Mouse (Mus musculus) neural tube, embryonic 14.5 days (tissue): ENCODE results near the gene Cabin1. TPM values are rescaled to one million over a fixed set of nuclear protein-coding genes. Genes with fewer than 3 reads are reported as not detected.

Experiments
- ATAC-seq: fragments of 200-750 bp; cut with Nextera tagmentation; 2 replicates; pipeline ENCODE4 v1.8.0; 2017; ENCODE audit warnings: low read depth, mild to moderate bottlenecking, moderate TSS enrichment, moderate library complexity
- H3K27ac ChIP-seq: fragments of 300-500 bp; sonication (generic); 2 replicates; pipeline ENCODE4 v1.5.1; 2014; ENCODE audit warnings: low read depth, mild to moderate bottlenecking, control low read depth, low read length, moderate library complexity, mixed read lengths
- H3K27me3 ChIP-seq: fragments of 300-500 bp; sonication (generic); 2 replicates; pipeline ENCODE4 v1.6.1; 2014; ENCODE audit warnings: low read length; ENCODE audit not compliant: control insufficient read depth, insufficient read depth
- H3K36me3 ChIP-seq: fragments of 300-500 bp; sonication (generic); 2 replicates; pipeline ENCODE4 v1.6.1; 2014; ENCODE audit warnings: low read length, mixed read lengths; ENCODE audit not compliant: control insufficient read depth, insufficient read depth
- H3K4me1 ChIP-seq: fragments of 300-500 bp; sonication (generic); 2 replicates; pipeline ENCODE4 v1.6.1; 2014; ENCODE audit warnings: low read length; ENCODE audit not compliant: control insufficient read depth, insufficient read depth
- H3K4me2 ChIP-seq: fragments of 300-500 bp; sonication (generic); 2 replicates; pipeline ENCODE4 v1.6.1; 2014; ENCODE audit warnings: mild to moderate bottlenecking, low read depth, low read length, control low read depth
- H3K4me3 ChIP-seq: fragments of 300-500 bp; sonication (generic); 2 replicates; pipeline ENCODE4 v1.5.1; 2014; ENCODE audit warnings: low read depth, low read length, control low read depth, mixed read lengths
- H3K9ac ChIP-seq: fragments of 300-500 bp; sonication (generic); replicated peaks from 2 replicates; pipeline ENCODE4 v1.6.1; 2014; ENCODE audit warnings: low read depth, mild to moderate bottlenecking, control low read depth, low read length, mixed read lengths
- H3K9me3 ChIP-seq: fragments of 300-500 bp; sonication (generic); 2 replicates; pipeline ENCODE4 v1.6.1; 2016; ENCODE audit warnings: low read length; ENCODE audit not compliant: control insufficient read depth
- WGBS: fragments of 180-500 bp; shearing (Covaris S2); extraction: QIAGEN DNeasy Blood & Tissue Kit; methylation state at CpG from one replicate; pipeline ENCODE4 v1.1.7; 2014; 5-methylcytosine and 5-hydroxymethylcytosine counted together
- polyA plus RNA-seq: library from polyadenylated mRNA; unstranded; fragments of >200 nt; fragmentation: Nextera tagmentation; extraction: Ambion mirVana; gene quantifications from 2 replicates; pipeline ENCODE4 v1.2.1, GENCODE M21; 2014

Gene Cabin1
- polyA plus RNA-seq, 1 experiment from 2014 or later, result 39.9 TPM

DNA sequence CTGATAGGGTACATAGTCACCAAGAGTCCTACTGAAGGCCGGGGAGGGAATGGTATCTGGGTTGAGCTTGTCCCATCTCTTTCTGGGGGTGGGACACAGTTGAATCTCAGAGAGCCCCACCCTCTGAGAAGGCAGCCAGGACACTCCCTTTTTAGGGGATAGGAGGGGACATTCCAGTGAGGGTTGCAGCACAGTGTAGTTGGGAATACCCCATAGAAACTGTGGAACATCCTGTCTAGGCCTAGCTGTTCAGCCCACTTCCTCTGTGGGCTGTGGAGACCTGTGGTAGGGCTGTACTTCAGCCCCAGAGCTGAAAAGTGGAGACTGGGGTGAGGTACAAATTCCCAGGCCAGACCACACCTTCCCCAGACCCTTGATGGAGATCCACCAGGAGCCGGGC, 121.2 kb downstream of the Cabin1 start:
- Histone ChIP-seq H3K9ac (no peak overlapping the region), H3K27ac (no peak overlapping the region), H3K36me3 (peaks cover 9% of the 10 kb centered on the region; the same call in 1 of the 2 replicates), H3K27me3 (no peaks in the 10 kb centered on the region), H3K4me2 (no peak overlapping the region), H3K9me3 (no peaks in the 10 kb centered on the region), H3K4me1 (peaks cover 13% of the 10 kb centered on the region), H3K4me3 (no peak overlapping the region)
- WGBS, result 85% methylated on average over 2 of the region's 2 CpGs
- ATAC-seq, result no peak

DNA sequence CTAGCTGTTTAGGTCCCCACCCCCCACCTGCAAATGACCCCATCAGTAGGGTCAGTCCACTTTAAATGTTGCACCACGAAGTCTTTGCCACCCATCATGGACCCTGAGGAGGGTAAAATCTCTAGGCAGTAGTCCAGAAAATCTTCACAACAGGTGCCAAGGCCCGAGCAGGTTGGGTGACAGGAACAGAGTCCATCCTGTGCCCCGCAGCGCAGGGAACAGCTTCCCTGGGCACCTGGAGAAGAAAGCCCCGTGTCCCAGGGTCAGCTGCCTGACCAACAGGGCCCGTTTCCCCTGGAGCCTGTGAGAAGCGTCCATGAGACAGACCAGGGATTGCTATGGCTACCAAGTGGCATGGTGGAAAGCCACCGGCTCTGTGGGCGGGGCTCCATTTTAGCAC, 121.7 kb downstream of the Cabin1 start:
- ATAC-seq, result no peak
- Histone ChIP-seq H3K27ac (no peak overlapping the region), H3K9me3 (no peaks in the 10 kb centered on the region), H3K4me3 (no peak overlapping the region), H3K4me1 (peaks cover 13% of the 10 kb centered on the region), H3K36me3 (peaks cover 9% of the 10 kb centered on the region; the same call in 1 of the 2 replicates), H3K9ac (no peak overlapping the region), H3K27me3 (no peaks in the 10 kb centered on the region), H3K4me2 (no peak overlapping the region)
- 83% methylated on average over 9 of the region's 9 CpGs for WGBS

DNA sequence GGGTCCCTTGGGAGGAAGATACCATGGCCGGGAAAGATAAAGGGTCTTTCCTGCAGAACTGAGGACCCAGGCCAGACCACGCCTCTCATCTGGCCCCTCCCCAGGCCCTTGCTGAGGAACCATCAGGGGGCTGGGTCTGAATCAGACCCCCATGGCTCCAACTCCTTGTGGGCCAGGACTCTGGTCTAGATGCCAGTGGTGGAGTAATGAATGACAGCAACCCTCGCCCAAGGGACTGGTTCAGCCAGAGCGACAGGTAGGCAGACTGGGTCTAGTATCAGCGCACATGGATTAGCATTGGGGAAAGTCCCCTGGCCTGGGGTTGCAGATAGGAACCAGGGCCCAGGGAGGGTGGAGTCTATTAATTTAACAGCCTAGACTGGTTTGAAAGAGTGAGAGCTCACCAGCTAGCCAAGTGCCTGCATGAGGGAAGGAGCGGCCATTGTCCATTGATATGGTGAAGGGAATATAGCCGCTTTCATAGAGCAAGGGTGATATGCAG, 122.4 kb downstream of the Cabin1 start:
- Histone ChIP-seq H3K9ac (no peak overlapping the region), H3K36me3 (peaks cover 9% of the 10 kb centered on the region; the same call in 1 of the 2 replicates), H3K4me1 (peaks cover 13% of the 10 kb centered on the region), H3K9me3 (no peaks in the 10 kb centered on the region), H3K4me3 (no peak overlapping the region), H3K27me3 (no peaks in the 10 kb centered on the region), H3K4me2 (no peak overlapping the region), H3K27ac (no peak overlapping the region)
- WGBS, result 96% methylated on average over 7 of the region's 7 CpGs
- no peak for ATAC-seq

DNA sequence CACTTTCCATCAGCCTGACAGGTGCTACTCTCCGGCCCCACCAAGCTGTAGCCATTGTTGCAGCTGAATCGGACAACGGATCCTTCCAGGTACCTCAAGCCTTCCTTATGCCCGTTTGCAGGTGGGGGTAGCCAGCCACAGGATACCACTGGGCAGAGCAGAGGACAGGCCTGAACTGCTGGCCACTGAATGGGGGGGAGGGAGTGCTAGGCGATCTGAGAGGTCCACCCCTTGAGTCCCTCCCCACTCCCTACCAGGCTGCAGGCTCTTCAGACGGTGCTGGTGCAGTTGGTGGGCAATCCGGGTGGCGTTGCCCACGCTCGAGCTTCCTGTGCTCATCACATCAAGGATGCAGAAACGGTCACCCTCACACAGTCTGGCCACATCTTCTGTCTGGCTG, 126.4 kb downstream of the Cabin1 start:
- Histone ChIP-seq H3K4me2 (no peak overlapping the region), H3K36me3 (no peaks in the 10 kb centered on the region), H3K4me1 (no peaks in the 10 kb centered on the region), H3K9ac (no peak overlapping the region), H3K4me3 (no peak overlapping the region), H3K27ac (no peak overlapping the region), H3K27me3 (no peaks in the 10 kb centered on the region), H3K9me3 (no peaks in the 10 kb centered on the region)
- WGBS, result 89% methylated on average over 11 of the region's 11 CpGs
- no peak for ATAC-seq

DNA sequence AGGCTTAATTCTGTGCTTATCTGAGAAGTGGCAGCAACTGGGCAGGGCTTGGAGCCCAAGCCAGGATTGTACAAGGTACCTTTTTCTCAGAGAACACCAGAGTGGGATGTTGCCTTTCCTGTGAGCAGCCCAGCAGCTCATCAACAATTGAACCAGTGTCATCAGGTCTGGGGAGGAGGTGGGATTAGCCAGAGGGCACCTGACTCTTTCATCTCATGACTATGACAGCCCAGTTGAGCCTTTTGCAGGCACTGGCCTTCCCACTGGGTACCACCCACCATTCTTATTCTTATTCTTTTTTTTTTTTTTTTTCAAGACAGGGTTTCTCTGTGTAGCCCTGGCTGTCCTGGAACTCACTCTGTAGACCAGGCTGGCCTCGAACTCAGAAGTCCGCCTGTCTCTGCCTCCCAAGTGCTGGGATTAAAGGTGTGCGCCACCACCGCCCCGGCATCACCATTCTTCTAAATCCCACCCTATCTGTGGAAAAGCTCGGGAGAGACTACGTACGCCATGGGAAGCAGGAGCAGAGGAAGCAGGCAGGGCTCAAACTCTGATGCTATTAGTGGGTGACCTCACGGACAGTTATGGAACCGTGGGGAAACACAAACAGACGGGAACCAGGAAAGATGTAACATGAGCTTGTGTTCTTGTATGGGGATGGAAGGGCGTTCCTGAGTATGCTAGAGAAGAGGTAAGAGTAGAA, 127.9 kb downstream of the Cabin1 start:
- no peak overlapping the region for H3K27ac ChIP-seq
- WGBS, result 92% methylated on average over 11 of the region's 12 CpGs
- H3K36me3 ChIP-seq, result no peaks in the 10 kb centered on the region
- H3K4me2 ChIP-seq, result no peak overlapping the region
- no peaks in the 10 kb centered on the region for H3K9me3 ChIP-seq
- no peaks in the 10 kb centered on the region for H3K27me3 ChIP-seq
- no peak overlapping the region for H3K9ac ChIP-seq
- no peak overlapping the region for H3K4me3 ChIP-seq
- ATAC-seq, result no peak
- H3K4me1 ChIP-seq, result no peaks in the 10 kb centered on the region

DNA sequence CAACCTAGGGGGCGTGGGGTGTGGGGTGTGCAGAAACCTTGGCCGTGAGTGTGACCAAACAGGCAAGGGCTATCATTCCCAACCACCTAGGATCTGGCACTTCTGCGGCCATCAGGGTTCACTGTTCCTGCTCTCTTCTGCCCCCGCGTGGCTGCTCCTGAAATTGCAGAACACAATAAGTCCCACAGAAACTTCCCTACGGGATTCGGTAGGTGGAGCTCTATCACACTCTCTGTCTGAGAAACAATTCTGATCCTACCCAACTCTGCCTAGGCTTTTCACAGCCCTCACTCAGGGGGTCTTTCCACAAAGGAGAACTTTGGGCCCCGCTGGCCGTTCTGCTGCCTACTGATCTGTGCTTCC, 128.5 kb downstream of the Cabin1 start:
- ATAC-seq, result no peak

DNA sequence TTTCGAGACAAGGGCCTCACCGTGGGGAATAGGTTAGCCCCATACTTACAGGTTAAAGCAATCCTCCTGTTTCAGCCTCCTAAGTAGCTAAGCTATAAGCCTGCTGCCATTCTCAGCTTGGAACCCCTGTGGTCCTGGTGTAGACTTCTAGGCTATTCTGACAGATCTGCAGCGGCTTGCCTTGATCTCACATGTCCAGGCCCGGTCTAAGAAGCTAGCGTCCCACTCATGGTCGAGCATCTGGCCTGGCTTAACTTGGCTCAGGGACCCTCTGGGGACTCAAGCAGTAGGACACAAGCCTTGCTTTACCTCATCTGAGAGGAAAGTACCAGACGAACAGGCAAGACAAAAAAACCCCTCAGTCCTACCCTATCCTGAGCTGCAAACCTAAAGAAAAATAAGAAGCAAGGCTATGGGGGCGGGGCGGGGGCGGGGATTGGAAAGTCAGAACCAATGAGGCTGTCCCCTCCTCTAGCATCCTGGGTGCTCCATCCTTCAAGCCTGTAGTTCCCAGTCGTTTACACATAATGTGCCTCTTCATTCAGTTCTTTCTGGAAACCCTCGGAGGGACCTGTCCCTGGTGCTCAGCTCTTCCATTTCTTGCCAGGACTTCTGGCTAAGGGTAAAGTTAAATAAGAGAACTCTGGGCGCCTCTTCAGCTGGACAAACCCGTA, 129.0 kb downstream of the Cabin1 start:
- Histone ChIP-seq H3K9me3 (no peaks in the 10 kb centered on the region), H3K36me3 (no peaks in the 10 kb centered on the region), H3K4me1 (no peaks in the 10 kb centered on the region), H3K9ac (no peak overlapping the region), H3K4me3 (no peak overlapping the region), H3K27ac (no peak overlapping the region), H3K4me2 (no peak overlapping the region), H3K27me3 (no peaks in the 10 kb centered on the region)
- ATAC-seq, result no peak
- WGBS, result 73% methylated on average over 14 of the region's 14 CpGs

More for the DNA sequence above, 128.5 kb downstream of the Cabin1 start:
- Histone ChIP-seq H3K4me1 (no peaks in the 10 kb centered on the region), H3K36me3 (no peaks in the 10 kb centered on the region), H3K4me3 (no peak overlapping the region), H3K27ac (no peak overlapping the region), H3K4me2 (no peak overlapping the region), H3K9me3 (no peaks in the 10 kb centered on the region), H3K27me3 (no peaks in the 10 kb centered on the region), H3K9ac (no peak overlapping the region)
- WGBS, result 7% methylated on average over 9 of the region's 9 CpGs

DNA sequence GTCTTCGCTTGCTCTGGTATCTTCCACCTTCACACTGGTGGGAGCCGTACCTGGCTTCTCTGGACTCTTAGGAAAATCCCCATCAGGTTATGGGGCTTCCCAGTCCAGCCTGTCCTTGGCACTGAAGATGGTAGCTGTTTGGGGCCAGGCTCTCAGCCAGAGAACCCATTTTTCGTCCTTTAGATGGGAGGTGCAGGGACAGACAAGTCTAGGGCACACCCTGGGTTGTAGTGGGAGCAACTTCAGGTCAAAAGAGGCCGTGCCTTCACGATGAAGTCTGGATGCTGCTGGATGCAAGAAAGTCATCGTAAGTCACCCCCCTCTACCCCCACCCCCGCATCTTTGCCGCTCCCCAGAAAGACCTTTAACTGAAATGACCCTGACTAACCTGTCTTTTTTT, 129.5 kb downstream of the Cabin1 start:
- 97% methylated on average over 8 of the region's 8 CpGs for WGBS
- Histone ChIP-seq H3K4me2 (no peak overlapping the region), H3K9me3 (no peaks in the 10 kb centered on the region), H3K4me3 (no peak overlapping the region), H3K9ac (no peak overlapping the region), H3K4me1 (no peaks in the 10 kb centered on the region), H3K27ac (no peak overlapping the region), H3K36me3 (no peaks in the 10 kb centered on the region), H3K27me3 (no peaks in the 10 kb centered on the region)
- no peak for ATAC-seq

DNA sequence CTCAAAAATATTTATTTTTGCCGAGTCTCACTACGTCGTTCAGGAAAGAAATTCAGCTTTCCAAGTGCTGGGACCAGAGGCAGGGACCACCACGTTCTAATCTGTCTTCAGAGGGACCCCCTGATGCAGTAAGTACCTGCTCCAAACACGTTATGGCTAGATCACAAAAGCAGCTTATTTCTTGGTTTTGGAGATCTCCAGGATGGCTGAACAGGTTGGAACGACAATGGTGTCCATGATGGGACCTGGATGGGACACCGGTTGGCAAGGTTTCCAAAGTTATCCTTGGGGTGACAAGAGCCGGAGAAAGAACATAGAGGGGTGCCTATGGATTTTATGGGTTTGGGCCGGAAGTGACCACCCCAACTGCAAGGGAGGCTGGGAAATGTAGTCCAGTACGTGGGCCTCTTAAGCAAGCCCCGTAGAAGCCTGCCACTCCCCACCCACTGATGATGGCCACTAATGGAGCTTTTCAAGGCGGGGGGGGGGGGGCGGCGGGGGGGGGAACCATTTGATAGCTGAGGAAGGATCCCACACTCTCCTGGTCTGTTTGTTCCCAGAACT, 130.5 kb downstream of the Cabin1 start:
- 72% methylated on average over 14 of the region's 14 CpGs for WGBS
- ATAC-seq, result no peak
- Histone ChIP-seq H3K27ac (no peak overlapping the region), H3K36me3 (no peaks in the 10 kb centered on the region), H3K9me3 (no peaks in the 10 kb centered on the region), H3K4me2 (no peak overlapping the region), H3K4me1 (no peaks in the 10 kb centered on the region), H3K4me3 (no peak overlapping the region), H3K9ac (no peak overlapping the region), H3K27me3 (no peaks in the 10 kb centered on the region)
